Mouse (Mus musculus) forebrain, embryonic 13.5 days (tissue): ENCODE data around the gene Lix1l. TPM values are rescaled to one million over a fixed set of nuclear protein-coding genes. Genes with fewer than 3 reads are reported as not detected.
"Not testable (repeated sequence)": the region's sequence is repeated elsewhere in the genome, so short reads cannot be mapped to it uniquely, and the experiment has no call there.

Experiments
- ATAC-seq: fragments of 200-750 bp; cut with Nextera tagmentation; 2 replicates; pipeline ENCODE4 v1.8.0; 2017
- H3K27ac ChIP-seq: fragments of 300-500 bp; sonication (generic); 2 replicates; pipeline ENCODE4 v1.5.1; 2015; ENCODE audit warnings: inconsistent platforms, mild to moderate bottlenecking, moderate library complexity
- H3K27me3 ChIP-seq: fragments of 300-500 bp; sonication (generic); 2 replicates; pipeline ENCODE4 v1.6.1; 2015; ENCODE audit warnings: mild to moderate bottlenecking, inconsistent platforms
- H3K36me3 ChIP-seq: fragments of 300-500 bp; sonication (generic); 2 replicates; pipeline ENCODE4 v1.6.1; 2015; ENCODE audit warnings: mild to moderate bottlenecking, inconsistent platforms; ENCODE audit not compliant: poor library complexity, severe bottlenecking
- H3K4me1 ChIP-seq: fragments of 300-500 bp; sonication (generic); 2 replicates; pipeline ENCODE4 v1.6.1; 2015; ENCODE audit warnings: inconsistent platforms
- H3K4me2 ChIP-seq: fragments of 300-500 bp; sonication (generic); 2 replicates; pipeline ENCODE4 v1.6.1; 2015; ENCODE audit warnings: inconsistent platforms, mild to moderate bottlenecking, moderate library complexity
- H3K4me3 ChIP-seq: fragments of 300-500 bp; sonication (generic); 2 replicates; pipeline ENCODE4 v1.5.1; 2015; ENCODE audit warnings: mild to moderate bottlenecking, inconsistent platforms
- H3K9ac ChIP-seq: fragments of 300-500 bp; sonication (generic); 2 replicates; pipeline ENCODE4 v1.6.1; 2015; ENCODE audit warnings: mild to moderate bottlenecking, inconsistent platforms
- H3K9me3 ChIP-seq: fragments of 300-500 bp; sonication (generic); replicated peaks from 2 replicates; pipeline ENCODE4 v1.6.1; 2016; ENCODE audit warnings: inconsistent platforms
- WGBS: fragments of 180-500 bp; shearing (Covaris S2); methylation state at CpG from one replicate; pipeline ENCODE4 v1.1.7; 2015; 5-methylcytosine and 5-hydroxymethylcytosine counted together
- polyA plus RNA-seq: library from polyadenylated mRNA; unstranded; fragments of >200 nt; fragmentation: Nextera tagmentation; extraction: Ambion mirVana; gene quantifications from 2 replicates; pipeline ENCODE4 v1.2.1, GENCODE M21; 2015

The Lix1l gene
- polyA plus RNA-seq, 1 experiment from 2014 or later, result 7.2 TPM

- H3K36me3 ChIP-seq, result no peaks in the 10 kb centered on the region
- ATAC-seq, result no peak
- 0 out of 2 replicates have a peak overlapping the region, but pooled peaks have one; percentile 59 for H3K27ac ChIP-seq
- H3K9me3 ChIP-seq, result no peaks in the 10 kb centered on the region
- peaks cover 13% of the 10 kb centered on the region; the same call in 1 of the 2 replicates for H3K27me3 ChIP-seq
- H3K4me1 ChIP-seq, result peaks cover 66% of the 10 kb centered on the region
- H3K9ac ChIP-seq, result peak overlapping the region; percentile 74
- H3K4me2 ChIP-seq, result peak overlapping the region; percentile 90
- 3% methylated on average over 11 of the region's 12 CpGs for WGBS
- peak overlapping the region; percentile 47 for H3K4me3 ChIP-seq
These were observed 4.1 kb upstream of the Lix1l start for GRCm38 (mm10) chr3:96596855-96597254.

- H3K4me1 ChIP-seq, result peaks cover 68% of the 10 kb centered on the region
- ATAC-seq, result no peak
- under 1% methylated on average over 40 of the region's 40 CpGs for WGBS
- H3K27ac ChIP-seq, result peak overlapping the region; percentile 51; the same call in 1 of the 2 replicates
- H3K27me3 ChIP-seq, result peaks cover 13% of the 10 kb centered on the region; the same call in 1 of the 2 replicates
- H3K4me3 ChIP-seq, result peak overlapping the region; percentile 47
- H3K4me2 ChIP-seq, result peak overlapping the region; percentile 90
- H3K9me3 ChIP-seq, result no peaks in the 10 kb centered on the region
- H3K36me3 ChIP-seq, result no peaks in the 10 kb centered on the region
- H3K9ac ChIP-seq, result peak overlapping the region; percentile 74
These were observed 3.5 kb upstream of the Lix1l start for GRCm38 (mm10) chr3:96597435-96597891.

DNA sequence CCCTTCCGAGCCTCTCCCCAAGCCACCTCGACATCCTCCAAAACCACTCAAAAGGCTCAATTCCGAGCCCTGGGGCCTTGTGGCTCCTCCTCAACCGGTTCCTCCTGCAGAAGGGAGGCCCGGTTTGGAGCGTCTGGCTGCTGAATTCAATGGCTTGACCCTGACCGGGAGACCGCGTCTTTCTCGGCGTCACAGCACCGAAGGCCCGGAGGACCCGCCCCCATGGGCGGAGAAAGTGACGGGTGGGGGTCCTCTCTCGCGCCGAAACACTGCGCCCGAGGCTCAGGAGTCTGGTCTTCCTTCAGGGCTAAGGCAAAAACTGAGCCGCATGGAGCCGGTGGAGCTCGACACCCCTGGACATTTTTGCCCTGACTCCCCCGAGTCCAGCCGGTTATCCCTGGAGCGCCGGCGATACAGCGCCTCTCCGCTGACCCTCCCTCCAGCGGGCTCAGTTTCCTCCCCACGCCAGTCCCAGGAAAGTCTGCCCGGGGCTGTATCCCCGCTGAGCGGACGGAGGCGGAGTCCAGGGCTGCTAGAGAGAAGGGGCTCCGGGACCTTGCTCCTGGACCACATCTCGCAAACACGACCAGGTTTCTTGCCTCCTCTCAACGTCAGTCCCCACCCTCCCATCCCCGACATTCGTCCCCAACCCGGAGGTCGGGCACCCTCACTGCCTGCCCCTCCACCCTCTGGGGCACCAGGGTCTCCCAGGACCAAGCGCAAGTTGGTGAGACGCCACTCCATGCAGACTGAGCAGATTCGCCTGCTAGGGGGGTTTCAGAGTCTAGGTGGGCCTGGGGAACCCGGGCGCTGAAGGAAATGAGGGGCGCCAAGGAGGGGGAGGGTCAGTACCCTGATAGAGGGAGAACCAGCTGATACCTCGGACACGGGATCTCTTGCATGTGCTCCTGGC, 2.5 kb upstream of the Lix1l start:
- ATAC-seq, result no peak
- peak overlapping the region; percentile 47 for H3K4me3 ChIP-seq
- peak overlapping the region; percentile 51; the same call in 1 of the 2 replicates for H3K27ac ChIP-seq
- no peaks in the 10 kb centered on the region for H3K36me3 ChIP-seq
- WGBS, result 1% methylated on average over 54 of the region's 54 CpGs
- H3K4me1 ChIP-seq, result peaks cover 68% of the 10 kb centered on the region
- H3K9ac ChIP-seq, result peak overlapping the region; percentile 74
- peaks cover 13% of the 10 kb centered on the region; the same call in 1 of the 2 replicates for H3K27me3 ChIP-seq
- no peaks in the 10 kb centered on the region for H3K9me3 ChIP-seq
- H3K4me2 ChIP-seq, result peak overlapping the region; percentile 90

DNA sequence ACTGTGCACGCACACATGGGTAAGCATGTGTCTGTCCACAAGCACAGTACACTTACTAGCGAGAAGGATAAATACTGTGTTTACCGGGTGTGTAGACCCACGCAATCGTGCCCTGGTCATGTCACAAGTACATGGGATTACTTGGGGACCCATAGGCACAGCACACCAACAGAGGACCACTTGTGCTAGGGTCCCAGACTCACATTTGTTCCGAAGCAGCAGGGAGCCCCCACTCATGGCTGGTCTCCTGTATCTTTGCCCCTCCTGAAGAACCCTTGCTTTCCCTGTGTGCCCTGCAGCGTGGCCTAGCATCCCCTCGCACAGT, 1.9 kb upstream of the Lix1l start:
- H3K36me3 ChIP-seq, result 0 out of 2 replicates have a peak, but pooled peaks cover 3% of the 10 kb centered on the region
- WGBS, result 41% methylated on average over 8 of the region's 8 CpGs
- peak overlapping the region; percentile 47 for H3K4me3 ChIP-seq
- ATAC-seq, result no peak
- peaks cover 13% of the 10 kb centered on the region; the same call in 1 of the 2 replicates for H3K27me3 ChIP-seq
- H3K9ac ChIP-seq, result peak overlapping the region; percentile 74; the same call in 1 of the 2 replicates
- no peak overlapping the region for H3K27ac ChIP-seq
- no peaks in the 10 kb centered on the region for H3K9me3 ChIP-seq
- H3K4me1 ChIP-seq, result peaks cover 73% of the 10 kb centered on the region
- H3K4me2 ChIP-seq, result peak overlapping the region; percentile 90

DNA sequence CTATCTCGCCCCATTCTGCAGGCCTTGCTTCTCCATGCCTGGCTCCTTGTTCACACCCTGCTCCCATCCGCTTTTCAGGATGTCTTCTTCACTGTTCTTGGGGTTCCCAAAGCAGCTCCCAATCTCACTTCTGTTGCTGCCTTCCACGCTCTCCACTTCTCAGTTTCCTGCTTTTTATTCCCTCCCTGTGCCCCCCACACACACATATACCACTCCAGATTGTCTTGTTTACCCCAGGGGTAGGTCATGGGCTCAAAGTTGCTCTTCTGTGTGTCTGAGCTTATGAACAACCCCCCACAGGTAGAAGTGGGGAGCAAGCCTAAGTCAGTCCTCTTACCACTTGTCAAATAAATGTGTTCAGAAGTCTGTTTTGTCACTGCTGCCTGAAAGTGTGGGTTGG, 1.5 kb upstream of the Lix1l start:
- Histone ChIP-seq H3K27ac (no peak overlapping the region), H3K4me3 (peak overlapping the region; percentile 47; the same call in 1 of the 2 replicates), H3K9me3 (no peaks in the 10 kb centered on the region), H3K4me1 (peaks cover 77% of the 10 kb centered on the region), H3K4me2 (peak overlapping the region; percentile 90; the same call in 1 of the 2 replicates), H3K27me3 (peaks cover 13% of the 10 kb centered on the region; the same call in 1 of the 2 replicates), H3K9ac (no peak overlapping the region), H3K36me3 (0 out of 2 replicates have a peak, but pooled peaks cover 5% of the 10 kb centered on the region)
- 65% methylated on average over 3 of the region's 3 CpGs for WGBS
- ATAC-seq, result no peak

DNA sequence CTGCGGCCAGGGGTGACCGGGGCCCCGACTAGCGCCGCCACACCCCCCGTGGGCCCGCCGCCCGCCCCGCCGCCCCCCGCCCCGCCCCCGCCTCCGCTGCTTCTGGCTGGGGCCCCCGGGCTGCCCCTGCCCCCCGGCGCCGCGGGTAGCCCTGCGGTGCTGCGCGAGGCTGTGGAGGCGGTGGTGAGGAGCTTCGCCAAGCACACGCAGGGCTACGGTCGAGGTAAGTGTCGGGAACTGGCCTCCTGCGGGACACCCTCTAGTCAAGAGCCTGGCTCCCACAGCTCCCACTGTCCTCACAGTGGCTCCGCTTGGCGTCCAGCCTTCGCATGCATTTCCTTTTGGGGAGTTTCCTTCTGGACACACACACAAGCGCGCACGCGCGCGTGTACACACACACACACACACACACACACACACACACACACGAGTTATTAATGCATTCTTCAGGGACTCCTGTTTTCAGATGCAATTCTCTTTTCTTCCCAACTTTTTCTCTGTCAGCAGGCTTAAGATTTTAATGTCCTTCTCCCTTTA, 370 bp downstream of the Lix1l start:
- H3K9me3 ChIP-seq, result no peaks in the 10 kb centered on the region
- 0 out of 2 replicates have a peak, but pooled peaks cover 3% of the 10 kb centered on the region for H3K27me3 ChIP-seq
- under 1% methylated on average over 19 of the region's 40 CpGs for WGBS
- peaks cover 5% of the 10 kb centered on the region; the same call in 1 of the 2 replicates for H3K36me3 ChIP-seq
- H3K4me3 ChIP-seq, result peak overlapping the region; percentile 85
- H3K4me2 ChIP-seq, result peak overlapping the region; percentile 69
- ATAC-seq, result peak; percentile 65
- H3K9ac ChIP-seq, result peak overlapping the region; percentile 92
- H3K27ac ChIP-seq, result peak overlapping the region; percentile 93
- H3K4me1 ChIP-seq, result peaks cover 79% of the 10 kb centered on the region

DNA sequence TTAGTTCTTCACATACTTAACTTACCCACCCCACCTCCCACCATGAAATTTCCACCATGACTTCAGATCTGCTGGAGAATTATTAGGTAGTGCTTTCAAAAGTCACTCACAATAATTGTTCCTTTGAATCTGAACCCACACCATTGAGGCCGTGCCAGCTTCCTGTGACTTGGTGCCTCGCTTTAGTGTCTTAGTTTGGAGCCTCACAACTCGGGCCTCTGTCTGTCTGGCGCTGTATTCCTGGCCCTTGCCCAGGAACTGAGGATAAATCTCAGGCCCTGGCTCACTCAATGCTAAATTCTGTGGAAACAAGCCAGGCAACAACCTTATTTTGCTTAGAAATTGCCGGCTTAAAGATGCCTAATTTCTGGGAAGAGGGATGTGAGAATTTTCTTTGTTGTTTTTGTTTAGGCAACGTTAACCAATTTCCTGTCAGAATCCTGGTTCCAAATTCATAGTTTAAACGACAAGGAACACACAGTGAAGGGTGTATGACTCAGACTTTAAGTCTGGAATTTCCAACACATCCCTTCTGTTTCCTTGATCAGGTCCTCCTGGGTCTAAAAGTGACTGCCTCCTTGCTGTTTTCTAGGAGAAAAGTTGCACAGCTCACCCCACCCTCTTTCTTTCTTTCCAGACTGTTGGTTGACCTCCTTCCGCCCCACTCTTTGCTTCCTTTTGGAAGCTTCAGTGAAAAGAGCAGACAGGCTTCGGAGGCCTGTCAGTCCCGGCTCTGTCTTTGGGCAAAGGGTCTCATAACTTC, 1.2 kb downstream of the Lix1l start:
- peaks cover 5% of the 10 kb centered on the region; the same call in 1 of the 2 replicates for H3K36me3 ChIP-seq
- no peaks in the 10 kb centered on the region for H3K9me3 ChIP-seq
- no peak for ATAC-seq
- peak overlapping the region; percentile 93 for H3K27ac ChIP-seq
- H3K4me2 ChIP-seq, result peak overlapping the region; percentile 69
- H3K9ac ChIP-seq, result peak overlapping the region; percentile 92
- no peaks in the 10 kb centered on the region for H3K27me3 ChIP-seq
- peak overlapping the region; percentile 85 for H3K4me3 ChIP-seq
- 11% methylated on average over 10 of the region's 10 CpGs for WGBS
- H3K4me1 ChIP-seq, result peaks cover 71% of the 10 kb centered on the region

DNA sequence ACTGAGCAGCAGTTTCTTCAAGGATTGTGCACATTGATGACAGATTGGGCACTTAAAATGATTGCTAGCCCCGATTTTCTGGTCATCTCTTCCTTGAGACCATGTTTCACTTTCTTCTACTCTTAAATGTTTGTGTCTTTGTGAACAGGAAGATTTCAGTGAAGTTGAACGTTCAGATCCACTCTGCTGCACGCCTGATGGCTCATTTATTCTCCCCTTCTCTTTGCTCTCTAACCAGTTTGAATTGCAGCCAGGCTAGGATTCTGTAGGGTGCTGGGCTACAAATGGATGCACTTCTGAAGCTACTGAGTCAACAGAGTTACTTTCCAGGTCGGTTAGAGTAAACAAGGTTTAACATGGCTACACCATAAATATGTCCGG, 1.7 kb downstream of the Lix1l start:
- WGBS, result 45% methylated on average over 5 of the region's 5 CpGs
- H3K9ac ChIP-seq, result peak overlapping the region; percentile 92
- peak overlapping the region; percentile 69 for H3K4me2 ChIP-seq
- peak overlapping the region; percentile 93 for H3K27ac ChIP-seq
- H3K4me1 ChIP-seq, result peaks cover 65% of the 10 kb centered on the region
- H3K4me3 ChIP-seq, result peak overlapping the region; percentile 85
- ATAC-seq, result no peak
- peaks cover 10% of the 10 kb centered on the region; the same call in 1 of the 2 replicates for H3K36me3 ChIP-seq
- no peaks in the 10 kb centered on the region for H3K27me3 ChIP-seq
- no peaks in the 10 kb centered on the region for H3K9me3 ChIP-seq

- Histone ChIP-seq H3K36me3 (peaks cover 10% of the 10 kb centered on the region; the same call in 1 of the 2 replicates), H3K27me3 (no peaks in the 10 kb centered on the region), H3K4me3 (peak overlapping the region; percentile 85), H3K9ac (peak overlapping the region; percentile 92), H3K4me2 (peak overlapping the region; percentile 69), H3K27ac (peak overlapping the region; percentile 93; the same call in 1 of the 2 replicates), H3K4me1 (peaks cover 59% of the 10 kb centered on the region), H3K9me3 (no peaks in the 10 kb centered on the region)
- WGBS, result 47% methylated on average over 5 of the region's 5 CpGs
- no peak for ATAC-seq
These were observed 2.4 kb downstream of the Lix1l start for GRCm38 (mm10) chr3:96603311-96603710.

DNA sequence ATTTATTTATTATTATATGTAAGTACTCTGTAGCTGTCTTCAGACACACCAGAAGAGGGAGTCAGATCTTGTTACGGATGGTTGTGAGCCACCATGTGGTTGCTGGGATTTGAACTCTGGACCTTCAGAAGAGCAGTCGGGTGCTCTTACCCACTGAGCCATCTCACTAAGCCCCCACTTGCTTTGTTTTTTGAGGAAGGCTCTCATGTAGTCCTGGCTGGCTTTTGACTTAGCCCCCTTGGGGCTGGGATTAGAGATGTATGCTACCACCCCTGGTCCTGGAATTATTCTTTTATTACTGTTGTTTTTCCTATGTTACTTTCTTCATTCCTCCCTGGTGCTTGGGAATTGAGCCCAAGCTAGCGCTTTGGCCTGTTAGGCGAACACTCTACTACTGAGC, 5.1 kb downstream of the Lix1l start:
- H3K9ac ChIP-seq, H3K4me3 ChIP-seq, H3K27ac ChIP-seq, H3K9me3 ChIP-seq, ATAC-seq, H3K4me2 ChIP-seq, H3K27me3 ChIP-seq: not testable (repeated sequence)
- Histone ChIP-seq H3K36me3 (peaks cover 19% of the 10 kb centered on the region; the same call in 1 of the 2 replicates), H3K4me1 (peaks cover 39% of the 10 kb centered on the region)
- 84% methylated on average over 4 of the region's 4 CpGs for WGBS

- no peaks in the 10 kb centered on the region for H3K27me3 ChIP-seq
- 93% methylated on average over 4 of the region's 4 CpGs for WGBS
- H3K4me1 ChIP-seq, result peaks cover 39% of the 10 kb centered on the region
- H3K27ac ChIP-seq, result no peak overlapping the region
- H3K4me2 ChIP-seq, result no peak overlapping the region
- no peak for ATAC-seq
- no peak overlapping the region for H3K4me3 ChIP-seq
- H3K9ac ChIP-seq, result no peak overlapping the region
- H3K9me3 ChIP-seq, result no peaks in the 10 kb centered on the region
- peaks cover 19% of the 10 kb centered on the region; the same call in 1 of the 2 replicates for H3K36me3 ChIP-seq
These were observed 5.7 kb downstream of the Lix1l start for GRCm38 (mm10) chr3:96606618-96607017.
